Mouse (Mus musculus) kidney, embryonic 14.5 days (tissue): ENCODE results near the gene Npm3. TPM values are rescaled to one million over a fixed set of nuclear protein-coding genes. Genes with fewer than 3 reads are reported as not detected.

Experiments
- ATAC-seq: fragments of 200-750 bp; cut with Nextera tagmentation; 2 replicates; pipeline ENCODE4 v1.8.0; 2017; ENCODE audit warnings: moderate number of reproducible peaks, mild to moderate bottlenecking, moderate TSS enrichment, moderate library complexity; ENCODE audit not compliant: low FRiP score, low TSS enrichment
- H3K27ac ChIP-seq: fragments of 300-500 bp; sonication (generic); 2 replicates; pipeline ENCODE4 v1.5.1; 2014; ENCODE audit warnings: low read depth, mild to moderate bottlenecking, low read length, moderate library complexity, mixed read lengths
- H3K27me3 ChIP-seq: fragments of 300-500 bp; sonication (generic); 2 replicates; pipeline ENCODE4 v1.6.1; 2014; ENCODE audit warnings: mild to moderate bottlenecking, low read length; ENCODE audit not compliant: control insufficient read depth, insufficient read depth
- H3K36me3 ChIP-seq: fragments of 300-500 bp; sonication (generic); 2 replicates; pipeline ENCODE4 v1.6.1; 2014; ENCODE audit warnings: low read length, mixed read lengths; ENCODE audit not compliant: control insufficient read depth, insufficient read depth
- H3K4me1 ChIP-seq: fragments of 300-500 bp; sonication (generic); 2 replicates; pipeline ENCODE4 v1.6.1; 2014; ENCODE audit warnings: low read length, mixed read lengths; ENCODE audit not compliant: control insufficient read depth, insufficient read depth
- H3K4me2 ChIP-seq: fragments of 300-500 bp; sonication (generic); replicated peaks from 2 replicates; pipeline ENCODE4 v1.6.1; 2014; ENCODE audit warnings: low read depth, mild to moderate bottlenecking, low read length
- H3K4me3 ChIP-seq: fragments of 300-500 bp; sonication (generic); 2 replicates; pipeline ENCODE4 v1.5.1; 2014; ENCODE audit warnings: mild to moderate bottlenecking, low read length
- H3K9ac ChIP-seq: fragments of 300-500 bp; sonication (generic); 2 replicates; pipeline ENCODE4 v1.6.1; 2014; ENCODE audit warnings: low read depth, mild to moderate bottlenecking, low read length, moderate library complexity
- H3K9me3 ChIP-seq: fragments of 300-500 bp; sonication (generic); 2 replicates; pipeline ENCODE4 v1.6.1; 2016; ENCODE audit warnings: low read length; ENCODE audit not compliant: control insufficient read depth
- WGBS: fragments of 180-500 bp; shearing (Covaris S2); extraction: QIAGEN DNeasy Blood & Tissue Kit; methylation state at CpG from one replicate; pipeline ENCODE4 v1.1.7; 2014; 5-methylcytosine and 5-hydroxymethylcytosine counted together
- polyA plus RNA-seq: library from polyadenylated mRNA; unstranded; fragments of >200 nt; fragmentation: Nextera tagmentation; extraction: Ambion mirVana; gene quantifications from 2 replicates; pipeline ENCODE4 v1.2.1, GENCODE M21; 2014

The Npm3 gene
- polyA plus RNA-seq, 1 experiment from 2014 or later: 21.4 TPM

DNA sequence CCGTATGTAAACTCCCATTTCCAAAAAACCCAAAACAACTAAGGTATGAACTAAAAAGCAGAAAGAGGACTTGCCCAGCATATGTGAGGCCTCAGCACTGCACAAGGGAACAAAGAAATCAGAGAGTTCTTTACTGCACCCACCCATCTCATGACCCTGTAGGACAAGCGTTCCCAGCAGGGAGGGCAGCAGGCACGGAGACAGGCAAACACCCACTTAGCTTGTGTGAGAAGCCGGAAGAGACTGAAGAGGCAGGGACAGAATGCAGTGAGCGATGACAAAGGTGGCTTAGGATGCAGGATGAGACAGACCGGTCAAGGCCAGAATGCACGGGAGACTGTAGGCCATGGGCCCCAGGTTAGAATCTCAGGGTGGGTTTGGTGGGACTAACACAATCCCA, 17.7 kb downstream of the Npm3 start:
- H3K36me3 ChIP-seq: no peaks in the 10 kb centered on the region
- H3K4me1 ChIP-seq: peaks cover 4% of the 10 kb centered on the region; the same call in 1 of the 2 replicates
- WGBS: 89% methylated on average over 7 of the region's 7 CpGs
- no peak overlapping the region for H3K27ac ChIP-seq
- ATAC-seq: no peak
- no peak overlapping the region for H3K4me3 ChIP-seq
- no peak overlapping the region for H3K9ac ChIP-seq
- no peak overlapping the region for H3K4me2 ChIP-seq
- H3K27me3 ChIP-seq: peaks cover 38% of the 10 kb centered on the region
- no peaks in the 10 kb centered on the region for H3K9me3 ChIP-seq

GRCm38 (mm10) chr19:45730042-45730441, 19.3 kb downstream of the Npm3 start:
- Histone ChIP-seq H3K4me1 (peaks cover 17% of the 10 kb centered on the region; the same call in 1 of the 2 replicates), H3K9me3 (no peaks in the 10 kb centered on the region), H3K9ac (no peak overlapping the region), H3K27ac (no peak overlapping the region), H3K4me3 (no peak overlapping the region), H3K27me3 (peaks cover 28% of the 10 kb centered on the region), H3K4me2 (no peak overlapping the region), H3K36me3 (no peaks in the 10 kb centered on the region)
- ATAC-seq: no peak
- WGBS: 86% methylated on average over 8 of the region's 8 CpGs

GRCm38 (mm10) chr19:45727231-45727630, 22.2 kb downstream of the Npm3 start:
- no peak overlapping the region for H3K4me3 ChIP-seq
- no peak overlapping the region for H3K27ac ChIP-seq
- ATAC-seq: 0 out of 2 replicates have a peak, but pooled peaks have one; percentile 40
- H3K27me3 ChIP-seq: peaks cover 5% of the 10 kb centered on the region; the same call in 1 of the 2 replicates
- no peaks in the 10 kb centered on the region for H3K9me3 ChIP-seq
- H3K9ac ChIP-seq: no peak overlapping the region
- no peaks in the 10 kb centered on the region for H3K36me3 ChIP-seq
- WGBS: 73% methylated on average over 10 of the region's 10 CpGs
- peaks cover 14% of the 10 kb centered on the region; the same call in 1 of the 2 replicates for H3K4me1 ChIP-seq
- H3K4me2 ChIP-seq: no peak overlapping the region

DNA sequence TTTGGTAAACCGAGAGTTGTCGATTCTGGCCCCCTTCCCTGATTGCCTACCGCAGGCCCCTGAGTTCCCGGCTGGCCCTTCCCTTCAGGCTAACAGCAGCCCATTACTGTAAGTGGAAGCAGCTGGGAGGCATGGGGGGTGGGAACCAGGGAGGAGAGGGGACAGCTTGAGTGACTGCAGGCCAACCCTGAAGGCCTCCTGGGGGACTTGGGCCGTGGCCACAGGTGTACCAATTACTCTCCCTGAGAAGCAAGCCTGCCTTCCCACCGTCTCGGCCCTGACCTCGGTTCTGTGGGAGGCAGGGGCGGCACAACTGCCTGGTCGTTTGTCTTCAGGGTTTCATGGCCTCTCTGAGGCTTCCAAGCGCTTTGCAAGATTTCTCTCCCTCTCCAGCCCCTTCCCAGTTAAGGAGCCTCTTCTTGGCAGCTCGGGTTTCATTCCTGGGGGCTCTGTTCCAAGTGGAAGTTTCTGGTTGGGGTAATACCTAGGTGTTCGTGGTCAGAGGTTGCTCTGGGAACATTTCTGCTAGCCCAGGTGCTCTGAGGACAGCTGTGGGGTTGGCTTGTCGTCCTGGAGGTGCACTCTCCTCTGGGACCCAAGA, 23.6 kb downstream of the Npm3 start:
- no peak overlapping the region for H3K4me3 ChIP-seq
- peak; percentile 86 for ATAC-seq
- H3K27me3 ChIP-seq: peaks cover 5% of the 10 kb centered on the region
- H3K9me3 ChIP-seq: no peaks in the 10 kb centered on the region
- peaks cover 14% of the 10 kb centered on the region; the same call in 1 of the 2 replicates for H3K4me1 ChIP-seq
- no peak overlapping the region for H3K4me2 ChIP-seq
- 13% methylated on average over 14 of the region's 14 CpGs for WGBS
- H3K27ac ChIP-seq: no peak overlapping the region
- H3K36me3 ChIP-seq: no peaks in the 10 kb centered on the region
- H3K9ac ChIP-seq: no peak overlapping the region

- Histone ChIP-seq H3K9ac (no peak overlapping the region), H3K4me2 (no peak overlapping the region), H3K4me1 (peaks cover 14% of the 10 kb centered on the region; the same call in 1 of the 2 replicates), H3K36me3 (no peaks in the 10 kb centered on the region), H3K27me3 (peaks cover 5% of the 10 kb centered on the region), H3K4me3 (no peak overlapping the region), H3K27ac (no peak overlapping the region), H3K9me3 (no peaks in the 10 kb centered on the region)
- no peak for ATAC-seq
- 76% methylated on average over 5 of the region's 5 CpGs for WGBS
Observed at GRCm38 (mm10) chr19:45722188-45722587, 27.2 kb downstream of the Npm3 start.

DNA sequence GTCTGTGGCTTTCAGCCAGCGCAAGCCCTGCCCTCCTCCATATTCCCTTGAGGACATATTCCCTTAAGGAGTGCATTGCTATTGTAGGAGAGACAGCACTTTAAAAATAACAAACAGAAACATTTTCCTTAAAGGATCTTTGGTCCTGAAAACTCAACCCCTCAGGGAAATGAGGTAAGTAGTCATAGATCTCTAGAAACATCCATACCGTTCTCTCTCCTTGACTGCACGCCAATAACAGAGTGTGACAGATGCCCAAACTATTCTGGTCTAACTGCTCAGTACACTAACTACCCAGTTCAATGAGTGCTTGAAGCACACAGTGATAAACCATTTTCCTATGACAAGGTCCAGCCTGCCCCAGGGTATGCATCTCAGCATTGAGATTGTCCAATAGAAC, 31.1 kb downstream of the Npm3 start:
- no peaks in the 10 kb centered on the region; the same call in 1 of the 2 replicates for H3K27me3 ChIP-seq
- no peaks in the 10 kb centered on the region for H3K9me3 ChIP-seq
- peaks cover 3% of the 10 kb centered on the region; the same call in 1 of the 2 replicates for H3K4me1 ChIP-seq
- ATAC-seq: no peak
- no peak overlapping the region for H3K27ac ChIP-seq
- 55% methylated on average over 3 of the region's 3 CpGs for WGBS
- H3K36me3 ChIP-seq: no peaks in the 10 kb centered on the region
- peak overlapping the region; percentile 30; the same call in 1 of the 2 replicates for H3K4me2 ChIP-seq
- no peak overlapping the region for H3K4me3 ChIP-seq
- no peak overlapping the region for H3K9ac ChIP-seq

GRCm38 (mm10) chr19:45717493-45718220, 31.7 kb downstream of the Npm3 start:
- Histone ChIP-seq H3K36me3 (no peaks in the 10 kb centered on the region), H3K9ac (no peak overlapping the region), H3K4me3 (no peak overlapping the region), H3K27ac (no peak overlapping the region), H3K27me3 (no peaks in the 10 kb centered on the region; the same call in 1 of the 2 replicates), H3K4me1 (peaks cover 3% of the 10 kb centered on the region; the same call in 1 of the 2 replicates), H3K4me2 (peak overlapping the region; percentile 30; the same call in 1 of the 2 replicates), H3K9me3 (no peaks in the 10 kb centered on the region)
- 4% methylated on average over 16 of the region's 16 CpGs for whole genome bisulfite sequencing
- ATAC-seq: peak; percentile 64

DNA sequence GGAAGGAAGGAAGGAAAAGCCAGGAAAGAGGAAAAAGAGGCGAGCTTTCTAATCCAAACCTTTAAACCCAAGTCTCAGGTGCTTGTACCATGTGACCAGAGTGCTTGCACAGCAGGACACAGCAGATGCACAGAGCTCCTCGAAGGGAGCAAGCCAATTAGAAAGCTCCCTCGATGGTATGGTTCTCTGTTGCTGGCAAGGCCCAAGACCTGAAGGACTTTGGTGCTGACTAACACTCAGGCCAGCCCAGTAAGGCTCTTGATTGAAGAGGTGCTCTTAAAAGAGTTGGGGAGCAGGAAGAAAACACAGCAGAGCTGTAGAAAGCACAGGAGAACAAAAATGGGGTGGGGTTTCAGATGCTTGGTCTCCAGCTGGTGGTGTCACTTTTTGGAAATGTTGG, 40.7 kb downstream of the Npm3 start:
- H3K36me3 ChIP-seq: no peaks in the 10 kb centered on the region
- no peaks in the 10 kb centered on the region for H3K9me3 ChIP-seq
- H3K4me3 ChIP-seq: no peak overlapping the region
- no peak overlapping the region for H3K4me2 ChIP-seq
- 79% methylated on average over 3 of the region's 3 CpGs for WGBS
- no peak overlapping the region for H3K27ac ChIP-seq
- no peaks in the 10 kb centered on the region for H3K27me3 ChIP-seq
- no peak for ATAC-seq
- no peak overlapping the region for H3K9ac ChIP-seq
- no peaks in the 10 kb centered on the region for H3K4me1 ChIP-seq
